Mouse (Mus musculus) olfactory bulb, adult 2 months (tissue): Measurements from ENCODE around the gene Ttc3. TPM values are rescaled to one million over a fixed set of nuclear protein-coding genes. Genes with fewer than 3 reads are reported as not detected.

Source experiments
- H3K27ac ChIP-seq: fragments of 200-500 bp; 2 replicates; pipeline ENCODE4 v1.5.1; 2012; ENCODE audit warnings: low read depth, low read length; ENCODE audit not compliant: insufficient read depth
- H3K4me1 ChIP-seq: fragments of 200-500 bp; 2 replicates; pipeline ENCODE4 v1.6.1; 2012; ENCODE audit warnings: low read length; ENCODE audit not compliant: control insufficient read depth, insufficient read depth
- H3K4me3 ChIP-seq: fragments of 200-500 bp; 2 replicates; pipeline ENCODE4 v1.5.1; 2012; ENCODE audit warnings: mild to moderate bottlenecking, low read depth, low read length, moderate library complexity; ENCODE audit not compliant: insufficient read depth
- CTCF ChIP-seq: fragments of 200-500 bp; IDR thresholded peaks from 2 replicates; pipeline ENCODE4 v1.5.1; 2012; ENCODE audit warnings: low read depth, mild to moderate bottlenecking, low read length, moderate library complexity; ENCODE audit not compliant: insufficient read depth
- POLR2A ChIP-seq: fragments of 200-500 bp; IDR thresholded peaks from 2 replicates; pipeline ENCODE4 v1.6.1; 2012; ENCODE audit warnings: mild to moderate bottlenecking, low read depth, low read length, moderate library complexity; ENCODE audit not compliant: insufficient read depth
- WGBS: fragments of 180-500 bp; shearing (Covaris S2); methylation state at CpG from one replicate; pipeline ENCODE4 v1.1.7; 2018; 5-methylcytosine and 5-hydroxymethylcytosine counted together
- polyA plus RNA-seq: library from polyadenylated mRNA; stranded (reverse); fragments of >200 nt; gene quantifications from 2 replicates; pipeline ENCODE4 v1.2.4, GENCODE M21; 2012; ENCODE audit warnings: low replicate concordance; ENCODE audit not compliant: missing spikeins, insufficient read depth, insufficient read length

Ttc3 gene
- polyA plus RNA-seq, 1 experiment: 233 TPM

- no peak overlapping the region for H3K4me3 ChIP-seq
- 75% methylated on average over 2 of the region's 2 CpGs for WGBS
- no peaks in the 10 kb centered on the region for H3K4me1 ChIP-seq
- H3K27ac ChIP-seq: no peak overlapping the region
- no peak for TF ChIP-seq CTCF
- no peak for TF ChIP-seq POLR2A
These were observed 139.6 kb downstream of the Ttc3 start for GRCm38 (mm10) chr16:94509983-94510382.

DNA sequence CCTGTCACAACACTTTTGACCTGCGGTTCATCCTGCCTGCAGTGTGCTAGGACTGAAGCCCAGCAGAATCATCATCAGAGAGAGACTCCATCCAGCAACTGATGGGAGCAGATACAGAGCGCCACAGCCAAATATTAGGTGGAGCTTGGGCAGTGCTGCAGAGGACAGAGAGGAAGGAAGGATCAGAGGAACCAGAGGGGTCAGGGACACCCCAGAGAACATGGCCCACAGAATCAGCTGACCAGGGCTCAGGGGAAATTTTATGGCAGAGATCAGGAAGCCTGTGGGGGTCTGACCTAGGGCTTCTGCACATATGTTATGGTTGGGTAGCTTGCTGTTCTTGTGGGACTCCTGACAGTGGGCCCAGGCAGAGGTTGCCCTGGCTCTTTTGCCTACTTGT, 147.2 kb downstream of the Ttc3 start:
- Histone ChIP-seq H3K4me3 (no peak overlapping the region), H3K4me1 (0 out of 2 replicates have a peak, but pooled peaks cover 4% of the 10 kb centered on the region), H3K27ac (no peak overlapping the region)
- 94% methylated on average over 2 of the region's 2 CpGs for WGBS
- TF ChIP-seq POLR2A (no peak), CTCF (no peak)

Other genes starting within 250 kb of the Ttc3 start
- gene Hlcs, start 57.0 kb upstream of the Ttc3 start, polyA plus RNA-seq: not detected in 2 replicates
- not detected in 2 replicates for gene Ripply3, start 42.2 kb upstream of the Ttc3 start, polyA plus RNA-seq
- gene Pigp, start 1.2 kb downstream of the Ttc3 start, polyA plus RNA-seq: not detected in 2 replicates
- not detected in 2 replicates for gene Vps26c, start 156.2 kb downstream of the Ttc3 start, polyA plus RNA-seq
- gene Dyrk1a, start 199.4 kb downstream of the Ttc3 start, polyA plus RNA-seq: not detected in 2 replicates